Mouse (Mus musculus) ES-E14 (cell line): ENCODE results near the gene Map7d1. TPM values are rescaled to one million over a fixed set of nuclear protein-coding genes. Genes with fewer than 3 reads are reported as not detected.
A peak's percentile ranks its signal among the peaks of the same experiment; 100 is the strongest.

Experiments used
- DNase-seq: peaks from one replicate; pipeline ENCODE4 v3.0.0-alpha.2; 2013; ENCODE audit warnings: low read depth, low spot score
- H3K27ac ChIP-seq: 2 replicates; pipeline ENCODE4 v1.5.1; 2012; ENCODE audit warnings: low read depth, mild to moderate bottlenecking, low read length, moderate library complexity, mixed read lengths; ENCODE audit not compliant: poor library complexity, insufficient read depth, severe bottlenecking
- H3K36me3 ChIP-seq: 2 replicates; pipeline ENCODE4 v1.6.1; 2012; ENCODE audit warnings: mild to moderate bottlenecking, low read length, moderate library complexity, mixed read lengths; ENCODE audit not compliant: control insufficient read depth, poor library complexity, insufficient read depth, severe bottlenecking
- H3K4me1 ChIP-seq, 2 experiments: fragments of 150-350 bp in 1 of 2; sonication (generic) in 1 of 2; 2 replicates each; pipeline ENCODE4 v1.6.1; 2012; ENCODE audit warnings: low read length in 2 of 2, mild to moderate bottlenecking in 1 of 2, mixed read lengths in 1 of 2; ENCODE audit not compliant: control insufficient read depth in 2 of 2, insufficient read depth in 2 of 2, poor library complexity in 1 of 2
- H3K4me3 ChIP-seq, 2 experiments: fragments of 150-350 bp in 1 of 2; sonication (generic) in 1 of 2; 2 replicates each; pipeline ENCODE4 v1.5.1; 2012; ENCODE audit warnings: low read length in 2 of 2, low read depth in 1 of 2, mild to moderate bottlenecking in 1 of 2, mixed read lengths in 1 of 2; ENCODE audit not compliant: insufficient read depth in 1 of 2, poor library complexity in 1 of 2, severe bottlenecking in 1 of 2
- H3K9ac ChIP-seq: 2 replicates; pipeline ENCODE4 v1.6.1; 2012; ENCODE audit warnings: low read depth, mild to moderate bottlenecking, low read length, mixed read lengths; ENCODE audit not compliant: poor library complexity, insufficient read depth, severe bottlenecking
- H3K9me3 ChIP-seq: fragments of 150-350 bp; sonication (generic); 2 replicates; pipeline ENCODE4 v1.6.1; 2012; ENCODE audit warnings: low read depth, mild to moderate bottlenecking, low read length; ENCODE audit not compliant: control insufficient read depth, insufficient read depth
- CHD2 ChIP-seq: IDR thresholded peaks from 2 replicates; pipeline ENCODE4 v1.6.1; 2014; ENCODE audit warnings: mild to moderate bottlenecking, low read depth, low read length, inconsistent platforms
- HCFC1 ChIP-seq: IDR thresholded peaks from 2 replicates; pipeline ENCODE4 v1.6.1; 2012; ENCODE audit warnings: low read length, inconsistent platforms, borderline replicate concordance; ENCODE audit not compliant: insufficient read depth
- MAFK ChIP-seq: IDR thresholded peaks from 2 replicates; pipeline ENCODE4 v1.6.1; 2014; ENCODE audit warnings: mild to moderate bottlenecking, low read depth, low read length, inconsistent platforms; ENCODE audit not compliant: insufficient read depth
- ZC3H11A ChIP-seq: IDR thresholded peaks from 2 replicates; pipeline ENCODE4 v1.6.1; 2012; ENCODE audit warnings: low read depth, mild to moderate bottlenecking, inconsistent platforms, low read length, borderline replicate concordance
- ZNF384 ChIP-seq: IDR thresholded peaks from 2 replicates; pipeline ENCODE4 v1.6.1; 2012; ENCODE audit warnings: low read depth, low read length, inconsistent platforms
- in situ Hi-C, 2 experiments: fragments of 600-800 bp; cut with MboI; formaldehyde crosslinking; loops; one replicate each; pipeline ENCODE4 v1.15.1; 2025; ENCODE audit warnings: low sequenced_read_pairs in 2 of 2, inconsistent platforms in 1 of 2; ENCODE audit not compliant: unreplicated experiment in 2 of 2
- total RNA-seq: library from RNA; depleted of rRNA; stranded (reverse); fragments of 300-350 nt; gene quantifications from 2 replicates; pipeline ENCODE4 v1.2.3, GENCODE M21; 2012

Map7d1 gene
- total RNA-seq, 1 experiment, result 27.1 TPM

GRCm38 (mm10) chr4:126252411-126253237 is 3.5 kb downstream of the Map7d1 start:
- Histone ChIP-seq H3K4me1 (peaks cover 0 to 21% of the 10 kb centered on the region in 2 experiments; a peak in 2 of 4 replicates), H3K4me3 (no peak overlapping the region), H3K27ac (no peak overlapping the region), H3K36me3 (no peaks in the 10 kb centered on the region), H3K9ac (no peak overlapping the region), H3K9me3 (no peaks in the 10 kb centered on the region)
- in situ Hi-C loops, result no loop called here
- TF ChIP-seq HCFC1 (no peak), ZNF384 (no peak), MAFK (no peak), CHD2 (no peak), ZC3H11A (no peak)
- no peak for DNase-seq

GRCm38 (mm10) chr4:126251655-126252254 is 4.4 kb downstream of the Map7d1 start:
- Histone ChIP-seq H3K4me1 (peaks cover 0 to 24% of the 10 kb centered on the region in 2 experiments; a peak in 3 of 4 replicates), H3K9ac (peak overlapping the region; percentile 8; the same call in 1 of the 2 replicates), H3K36me3 (no peaks in the 10 kb centered on the region), H3K27ac (no peak overlapping the region), H3K4me3 (no peak overlapping the region; a peak in 2 of 4 replicates), H3K9me3 (no peaks in the 10 kb centered on the region)
- TF ChIP-seq CHD2, result no peak
- no peak for TF ChIP-seq ZNF384
- no peak for TF ChIP-seq ZC3H11A
- TF ChIP-seq MAFK, result no peak
- no peak for TF ChIP-seq HCFC1
- in situ Hi-C loops, result no loop called here
- no peak for DNase-seq

GRCm38 (mm10) chr4:126250659-126251058 is 5.5 kb downstream of the Map7d1 start:
- H3K4me1 ChIP-seq, result peaks cover 0 to 33% of the 10 kb centered on the region in 2 experiments; a peak in 3 of 4 replicates
- peaks cover 2% of the 10 kb centered on the region; the same call in 1 of the 2 replicates for H3K36me3 ChIP-seq
- TF ChIP-seq ZNF384, result no peak
- no peak for TF ChIP-seq MAFK
- H3K27ac ChIP-seq, result no peak overlapping the region
- in situ Hi-C loops, result no loop called here
- H3K4me3 ChIP-seq, result no peak overlapping the region
- no peak for DNase-seq
- H3K9me3 ChIP-seq, result no peaks in the 10 kb centered on the region
- H3K9ac ChIP-seq, result no peak overlapping the region

- no peak overlapping the region for H3K9ac ChIP-seq
- in situ Hi-C loops, result no loop called here
- 0 out of 2 replicates have a peak, but pooled peaks have one; percentile 2 for TF ChIP-seq MAFK
- no peak for TF ChIP-seq ZNF384
- no peak for TF ChIP-seq ZC3H11A
- TF ChIP-seq HCFC1, result no peak
- no peak for TF ChIP-seq CHD2
- H3K36me3 ChIP-seq, result peaks cover 5% of the 10 kb centered on the region; the same call in 1 of the 2 replicates
- no peak overlapping the region for H3K27ac ChIP-seq
- peaks cover 0 to 33% of the 10 kb centered on the region in 2 experiments; a peak in 3 of 4 replicates for H3K4me1 ChIP-seq
- H3K4me3 ChIP-seq, result no peak overlapping the region
- DNase-seq, result peak; percentile 77
- no peaks in the 10 kb centered on the region for H3K9me3 ChIP-seq
These were observed 7.8 kb downstream of the Map7d1 start for GRCm38 (mm10) chr4:126248261-126248868.
